Mouse (Mus musculus) embryonic fibroblast, embryonic 13.5 days (primary cell): Measurements from ENCODE around the gene Mrps21.

Experiments
- CTCF ChIP-seq: IDR thresholded peaks from 2 replicates; pipeline ENCODE4 v1.5.1; 2011; ENCODE audit warnings: mild to moderate bottlenecking, control low read depth, low read length, moderate library complexity, borderline replicate concordance; ENCODE audit not compliant: insufficient read depth
- POLR2A ChIP-seq: IDR thresholded peaks from 2 replicates; pipeline ENCODE4 v1.6.1; 2011; ENCODE audit warnings: low read depth, mild to moderate bottlenecking, control low read depth, low read length, moderate library complexity

DNA sequence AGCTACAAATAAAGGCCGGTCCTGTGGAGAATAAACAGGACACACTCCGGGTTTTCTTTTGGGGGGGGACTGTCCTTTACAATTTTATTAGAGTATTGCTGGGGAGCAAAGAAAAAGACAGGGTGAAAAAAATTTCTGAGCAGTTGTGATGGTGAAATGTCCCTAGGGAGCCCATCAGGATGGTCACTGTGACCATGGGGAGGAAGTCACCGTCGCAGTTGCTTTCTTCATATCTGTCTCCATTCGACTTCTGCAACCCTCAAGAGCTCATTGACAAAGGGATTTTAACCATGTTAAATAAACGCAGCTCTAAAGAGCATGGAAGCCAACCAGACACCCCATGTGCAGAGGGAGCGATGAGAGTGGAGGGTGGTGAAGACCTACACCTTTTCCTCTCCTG is 45.4 kb upstream of the Mrps21 start:
- no peak for TF ChIP-seq CTCF
- TF ChIP-seq POLR2A = no peak
